Mouse (Mus musculus): ENCODE data around the gene Psmb9. TPM values are rescaled to one million over a fixed set of nuclear protein-coding genes. Genes with fewer than 3 reads are reported as not detected.
"Not testable (repeated sequence)": the region's sequence is repeated elsewhere in the genome, so short reads cannot be mapped to it uniquely, and the experiment has no call there.

Psmb9 gene
- total RNA-seq (2021) (10 to 100 TPM; 12.1 to 20.6 TPM), polyA plus RNA-seq (2012; rRNA removed) (45.1 and 54.8 TPM in 2 replicates)
- long read RNA-seq, transcript Psmb9-204 (6 exons, 1,352 nt) = major isoform, 17 of 23 reads
- long read RNA-seq, partial matches to known transcripts = 2 of 23 reads
- long read RNA-seq, other reads (novel, unspliced or antisense) = 3 of 23 reads

DNA sequence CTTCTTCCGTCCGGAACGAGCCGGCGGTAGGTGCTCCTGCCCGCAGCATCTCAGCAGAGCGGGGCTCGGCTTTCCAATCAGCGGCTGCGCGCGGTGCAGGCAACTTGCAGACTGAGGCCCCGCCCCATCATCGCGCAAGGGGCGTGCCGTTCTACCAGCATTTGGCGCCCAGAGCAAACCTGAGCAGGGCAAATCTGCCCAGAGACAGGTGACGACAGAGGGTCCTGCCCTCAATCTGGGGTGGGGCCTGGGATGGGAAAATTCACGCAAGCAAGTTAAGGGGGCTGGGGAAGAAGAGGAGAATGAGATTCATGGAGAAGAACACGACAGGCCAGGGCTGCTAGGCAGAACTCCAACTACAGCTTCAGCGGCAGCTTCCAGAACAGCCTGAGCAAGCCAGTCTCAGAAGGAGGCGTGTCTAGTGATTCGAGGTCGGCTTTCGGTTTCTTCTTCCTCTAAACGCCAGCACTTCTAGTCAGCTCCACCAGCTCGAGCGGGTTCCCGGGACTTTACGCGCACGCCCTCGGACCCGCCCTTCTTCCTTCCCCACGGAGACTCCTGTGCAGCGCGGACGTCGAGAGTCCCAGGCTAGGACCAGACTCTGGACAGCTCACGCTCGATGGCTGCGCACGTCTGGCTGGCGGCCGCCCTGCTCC is at the start of gene Psmb9, which contains the start of gene Tap1:
TSS of gene Psmb9 (minus strand) at position 504 of the 656 bp plus-strand sequence.
TSS of gene Tap1 (plus strand) at position 293 of the 656 bp plus-strand sequence.
- DNase-seq = peak; percentile 98

DNA sequence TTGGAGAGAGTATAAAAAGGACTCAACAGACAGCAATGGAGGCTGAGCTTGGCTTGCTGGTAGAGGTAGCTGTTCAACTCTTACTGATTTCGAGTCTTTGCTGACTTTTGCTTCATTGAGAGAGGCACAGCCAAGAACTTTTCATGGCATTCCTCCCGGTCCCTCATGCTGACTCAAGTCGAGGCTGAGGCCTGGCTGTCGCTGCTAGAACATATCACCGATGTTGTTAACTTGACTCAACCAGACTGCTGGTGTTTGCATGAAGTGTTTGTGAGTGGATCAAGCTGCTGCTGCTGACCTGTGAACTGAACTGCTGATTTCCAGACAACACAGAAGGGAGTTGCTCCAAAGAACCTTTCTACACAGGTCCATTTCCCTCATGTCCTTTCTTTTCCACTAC is 49.1 kb upstream of the Psmb9 start:
- no peak for DNase-seq

DNA sequence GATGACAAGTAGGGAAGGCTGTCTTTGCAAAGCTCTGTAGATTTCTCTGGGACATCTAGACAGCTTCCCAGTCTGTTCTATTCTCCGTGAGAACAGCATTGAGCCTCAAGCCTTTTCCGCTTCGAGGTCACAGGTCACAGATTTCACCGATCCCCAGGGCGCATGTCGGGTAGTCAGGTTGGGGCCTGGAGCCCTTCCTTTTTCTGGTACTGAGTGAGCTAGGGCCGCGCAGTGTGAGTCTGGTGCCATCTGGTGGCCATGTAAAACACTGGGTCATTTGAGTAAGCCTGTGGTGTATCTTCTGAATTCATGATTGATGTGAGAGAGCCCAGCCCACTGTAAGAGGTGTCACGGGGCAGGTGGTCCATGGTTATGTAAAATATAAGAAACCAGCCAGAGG is 47.4 kb upstream of the Psmb9 start:
- DNase-seq = peak; percentile 76

DNA sequence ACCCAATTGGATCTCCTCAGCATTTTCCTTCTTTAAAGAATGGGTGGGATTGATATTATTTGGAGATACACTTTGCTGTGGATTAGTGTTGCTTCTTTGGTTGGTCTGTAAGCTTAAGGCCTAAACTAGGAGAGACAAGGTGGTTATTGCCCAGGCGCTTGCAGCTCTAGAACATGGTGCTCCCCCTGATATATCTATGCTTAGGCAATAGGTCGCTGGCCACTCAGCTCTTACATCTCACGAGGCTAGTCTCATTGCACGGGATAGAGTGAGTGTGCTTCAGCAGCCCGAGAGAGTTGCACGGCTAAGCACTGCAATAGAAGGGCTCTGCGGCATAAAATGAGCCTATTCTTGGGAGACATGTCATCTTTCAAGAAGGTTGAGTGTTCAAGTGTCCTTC is 44.5 kb upstream of the Psmb9 start:
- not testable (repeated sequence) for DNase-seq

DNA sequence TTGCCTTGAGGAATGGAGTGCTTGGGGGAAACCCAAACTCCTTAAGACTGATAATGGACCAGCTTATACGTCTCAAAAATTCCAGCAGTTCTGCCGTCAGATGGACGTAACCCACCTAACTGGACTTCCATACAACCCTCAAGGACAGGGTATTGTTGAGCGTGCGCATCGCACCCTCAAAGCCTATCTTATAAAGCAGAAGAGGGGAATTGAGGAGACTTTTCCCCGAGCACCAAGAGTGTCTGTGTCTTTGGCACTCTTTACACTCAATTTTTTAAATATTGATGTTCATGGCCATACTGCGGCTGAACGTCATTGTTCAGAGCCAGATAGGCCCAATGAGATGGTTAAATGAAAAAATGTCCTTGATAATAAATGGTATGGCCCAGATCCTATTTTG is 43.4 kb upstream of the Psmb9 start:
- not testable (repeated sequence) for DNase-seq

DNA sequence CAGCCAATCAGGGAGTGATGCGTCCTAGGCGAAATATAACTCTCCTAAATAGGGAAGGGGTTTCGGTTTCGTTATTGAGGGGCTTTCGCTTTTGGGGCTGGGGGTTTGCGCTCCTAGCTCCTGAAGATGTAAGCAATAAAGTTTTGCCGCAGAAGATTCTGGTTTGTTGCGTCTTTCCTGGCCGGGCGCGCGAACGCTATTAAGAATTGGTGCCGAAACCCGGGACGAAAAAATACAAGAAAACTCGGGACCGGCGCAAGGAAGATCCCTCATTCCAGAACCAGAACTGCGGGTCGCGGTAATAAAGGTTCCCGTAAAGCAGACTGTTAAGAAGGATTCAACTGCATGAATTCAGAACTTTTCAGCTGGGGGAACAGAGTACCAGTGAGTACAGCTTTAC is 38.3 kb upstream of the Psmb9 start:
- not testable (repeated sequence) for DNase-seq

DNA sequence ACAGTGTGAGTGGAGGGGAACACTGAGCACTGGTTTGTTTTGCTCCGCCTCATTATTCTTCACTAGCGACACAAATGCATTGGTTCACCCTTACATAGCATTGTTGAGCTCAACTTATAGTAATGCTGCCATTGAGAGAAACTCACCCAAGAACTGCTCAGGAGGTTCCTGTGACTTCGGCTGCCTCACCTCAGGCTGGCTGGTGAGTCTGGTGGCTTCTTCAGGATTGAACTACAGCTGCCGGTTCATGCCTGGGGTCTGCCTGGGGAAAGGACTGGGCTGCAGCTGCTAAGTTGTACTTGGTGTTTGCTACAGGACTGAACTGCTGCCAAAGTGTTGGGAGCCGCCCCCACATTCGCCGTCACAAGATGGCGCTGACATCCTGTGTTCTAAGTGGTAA is 37.9 kb upstream of the Psmb9 start:
- no peak for DNase-seq

DNA sequence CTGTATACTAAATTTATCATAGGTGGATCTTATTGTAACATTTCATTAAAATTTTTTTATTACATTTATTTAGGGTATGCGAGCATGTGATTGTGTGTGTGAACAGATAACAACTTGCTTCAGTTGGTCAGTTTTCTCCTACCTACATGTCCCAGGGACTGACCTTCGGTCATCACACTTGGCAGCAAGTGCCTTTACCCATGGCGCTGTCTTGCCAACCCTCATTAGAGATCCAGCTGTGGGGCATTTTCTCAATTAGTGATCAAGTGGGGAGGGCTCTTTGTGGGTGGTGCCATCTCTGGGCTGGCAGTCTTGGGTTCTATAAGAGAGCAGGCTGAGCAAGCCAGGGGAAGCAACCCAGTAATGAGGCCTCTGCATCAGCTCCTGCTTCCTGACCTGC is 37.3 kb upstream of the Psmb9 start:
- no peak for DNase-seq

DNA sequence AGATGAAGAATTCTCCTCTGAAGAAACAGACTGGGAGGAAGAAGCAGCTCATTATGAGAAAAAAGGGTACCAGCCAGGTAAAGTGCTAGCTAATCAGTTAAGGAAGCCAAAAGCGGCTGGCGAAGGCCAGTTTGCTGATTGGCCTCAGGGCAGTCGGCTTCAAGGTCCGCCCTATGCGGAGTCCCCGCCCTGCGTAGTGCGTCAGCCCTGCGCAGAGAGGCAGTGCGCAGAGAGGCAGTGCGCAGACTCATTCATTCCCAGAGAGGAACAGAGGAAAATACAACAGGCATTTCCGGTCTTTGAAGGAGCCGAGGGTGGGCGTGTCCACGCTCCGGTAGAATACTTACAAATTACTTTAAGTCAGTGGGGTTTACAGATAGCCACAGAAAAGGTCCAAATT is 32.8 kb upstream of the Psmb9 start:
- DNase-seq = not testable (repeated sequence)

DNA sequence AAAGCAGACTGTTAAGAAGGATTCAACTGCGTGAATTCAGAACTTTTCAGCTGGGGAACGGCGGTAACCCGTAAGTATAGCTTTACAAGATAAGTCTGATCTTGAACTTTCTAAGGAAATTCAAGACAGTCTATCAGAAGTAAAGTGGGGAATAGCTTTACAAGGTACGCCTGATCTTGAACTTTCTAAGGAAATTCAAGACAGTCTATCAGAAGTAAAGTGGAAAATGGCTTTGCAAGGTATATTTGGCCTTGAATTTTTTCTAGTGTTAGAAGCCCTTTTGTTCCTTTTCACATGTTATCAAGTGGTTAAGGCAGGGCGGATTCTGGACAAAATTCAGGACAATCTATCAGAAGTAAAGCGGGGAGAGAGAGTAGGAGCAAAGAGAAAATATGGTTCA is 32.2 kb upstream of the Psmb9 start:
- not testable (repeated sequence) for DNase-seq

DNA sequence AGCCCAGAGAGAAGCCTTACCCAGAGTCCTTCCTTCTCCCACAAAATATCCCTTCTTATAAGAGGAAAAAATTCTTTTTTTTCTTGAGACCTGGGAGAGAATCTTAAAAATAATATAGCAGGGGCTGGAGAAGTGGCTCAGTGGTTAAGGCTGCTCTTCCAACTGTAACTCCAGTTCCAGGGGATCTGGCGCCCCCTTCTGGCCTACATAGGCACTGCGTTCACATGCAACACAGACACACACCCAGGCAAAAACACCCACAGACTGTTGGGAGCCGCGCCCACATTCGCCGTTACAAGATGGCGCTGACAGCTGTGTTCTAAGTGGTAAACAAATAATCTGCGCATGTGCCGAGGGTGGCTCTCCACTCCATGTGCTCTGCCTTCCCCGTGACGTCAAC is 31.5 kb upstream of the Psmb9 start:
- peak; percentile 44 for DNase-seq

DNA sequence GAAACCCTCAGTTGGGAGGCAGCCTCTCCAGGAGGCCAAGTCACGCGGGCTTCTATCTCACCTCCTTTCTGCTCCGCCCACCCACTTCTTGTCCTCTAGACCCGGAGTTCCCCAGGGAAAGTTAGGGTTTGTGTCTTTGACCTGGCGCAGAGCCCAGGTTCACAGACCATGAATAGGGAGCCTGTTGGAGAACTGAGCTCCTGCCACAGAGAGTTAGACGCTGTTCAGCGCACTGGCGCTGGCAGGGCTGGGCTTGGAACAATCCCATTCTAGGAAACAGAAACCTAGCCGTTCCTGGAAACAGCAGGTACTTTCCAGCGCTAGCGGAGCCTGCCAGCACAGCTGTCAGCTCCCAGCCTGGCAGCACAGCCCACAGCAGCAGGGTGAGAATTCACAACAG is 31.1 kb upstream of the Psmb9 start:
- DNase-seq = peak; percentile 78

DNA sequence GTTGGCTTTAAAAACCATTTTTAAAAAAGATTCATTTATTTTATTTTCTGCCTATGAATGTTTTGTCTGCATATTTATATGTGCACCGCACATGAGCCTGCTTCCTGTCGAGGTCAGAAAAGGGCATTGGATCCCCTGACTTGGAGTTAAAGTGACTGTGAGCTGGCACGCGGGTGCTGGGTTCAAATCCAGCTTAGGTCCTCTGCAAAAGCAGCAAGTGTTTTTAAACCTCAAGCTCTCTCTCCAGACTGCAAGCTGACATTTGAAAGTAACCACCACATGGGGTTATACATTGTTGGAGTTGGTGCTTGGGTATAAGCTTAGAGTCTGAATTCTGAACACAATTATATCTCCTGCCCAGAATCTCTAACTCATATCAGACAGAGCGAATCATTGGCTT is 30.4 kb upstream of the Psmb9 start:
- DNase-seq = no peak

DNA sequence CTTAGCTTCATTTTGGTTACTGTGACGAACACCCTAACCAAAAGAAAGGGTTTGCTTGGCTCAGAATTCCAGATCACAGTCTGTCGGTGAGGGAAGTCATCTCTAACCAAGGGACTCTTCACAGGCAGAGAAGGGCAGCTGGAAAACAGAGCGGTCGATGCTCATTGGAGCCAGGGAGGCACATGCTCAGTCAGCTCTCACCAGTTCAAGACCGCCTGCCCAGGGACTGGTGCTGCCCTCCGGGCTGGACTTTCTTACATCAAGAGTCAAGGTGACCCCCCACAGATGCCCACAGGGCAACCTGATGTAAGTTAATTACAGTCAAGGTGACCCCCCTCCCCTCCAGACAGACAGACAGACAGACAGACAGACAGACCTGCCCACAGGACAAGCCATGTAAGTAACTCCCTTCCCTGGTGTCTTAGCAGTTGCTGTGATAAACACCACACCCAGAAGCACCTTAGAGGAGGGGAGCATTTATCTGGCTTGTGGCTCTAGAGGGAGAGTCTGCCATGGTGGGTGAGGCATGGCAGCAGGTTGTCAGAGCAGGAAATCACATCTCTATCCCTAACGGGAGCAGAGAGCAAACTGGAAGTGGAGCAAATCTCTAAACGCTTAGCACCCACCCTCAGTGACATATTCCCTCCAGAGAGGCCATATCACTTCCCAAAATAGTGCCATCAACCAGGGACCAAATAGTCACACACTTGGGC is 29.8 kb upstream of the Psmb9 start:
- no peak for DNase-seq

DNA sequence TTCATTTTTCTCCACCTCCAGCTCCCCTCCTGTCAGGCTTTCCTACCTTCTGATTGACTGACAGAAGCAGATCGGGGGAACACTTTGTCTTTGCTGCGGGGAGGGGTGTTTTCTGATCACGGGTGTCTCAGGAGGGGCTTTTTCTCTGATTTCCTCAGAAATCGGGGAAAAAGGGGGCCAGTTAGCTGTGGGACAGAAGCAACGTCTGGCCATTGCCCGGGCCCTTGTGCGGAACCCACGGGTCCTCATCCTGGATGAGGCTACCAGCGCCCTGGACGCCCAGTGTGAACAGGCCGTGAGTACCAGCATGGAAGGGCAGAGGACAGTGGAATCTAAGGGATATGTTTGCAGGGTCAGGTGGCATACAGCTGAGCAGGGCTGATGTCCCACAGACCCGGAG is 27.6 kb upstream of the Psmb9 start:
- DNase-seq = no peak

DNA sequence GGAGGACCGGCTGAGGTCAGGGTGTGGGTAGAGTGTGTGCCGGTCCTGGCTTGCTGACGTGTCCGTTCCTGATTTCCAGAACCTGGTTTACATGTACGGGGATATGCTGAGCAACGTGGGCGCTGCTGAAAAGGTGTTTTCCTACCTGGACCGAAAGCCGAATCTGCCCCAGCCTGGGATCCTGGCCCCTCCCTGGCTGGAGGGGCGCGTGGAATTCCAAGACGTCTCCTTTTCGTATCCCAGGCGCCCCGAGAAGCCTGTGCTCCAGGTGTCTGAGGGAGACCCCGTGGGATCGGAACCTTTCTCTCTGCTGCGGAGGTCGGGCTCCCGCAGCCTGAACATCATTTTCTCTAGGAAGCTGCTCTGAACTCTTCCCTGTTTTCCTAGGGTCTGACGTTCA is 26.4 kb upstream of the Psmb9 start:
- no peak for DNase-seq

DNA sequence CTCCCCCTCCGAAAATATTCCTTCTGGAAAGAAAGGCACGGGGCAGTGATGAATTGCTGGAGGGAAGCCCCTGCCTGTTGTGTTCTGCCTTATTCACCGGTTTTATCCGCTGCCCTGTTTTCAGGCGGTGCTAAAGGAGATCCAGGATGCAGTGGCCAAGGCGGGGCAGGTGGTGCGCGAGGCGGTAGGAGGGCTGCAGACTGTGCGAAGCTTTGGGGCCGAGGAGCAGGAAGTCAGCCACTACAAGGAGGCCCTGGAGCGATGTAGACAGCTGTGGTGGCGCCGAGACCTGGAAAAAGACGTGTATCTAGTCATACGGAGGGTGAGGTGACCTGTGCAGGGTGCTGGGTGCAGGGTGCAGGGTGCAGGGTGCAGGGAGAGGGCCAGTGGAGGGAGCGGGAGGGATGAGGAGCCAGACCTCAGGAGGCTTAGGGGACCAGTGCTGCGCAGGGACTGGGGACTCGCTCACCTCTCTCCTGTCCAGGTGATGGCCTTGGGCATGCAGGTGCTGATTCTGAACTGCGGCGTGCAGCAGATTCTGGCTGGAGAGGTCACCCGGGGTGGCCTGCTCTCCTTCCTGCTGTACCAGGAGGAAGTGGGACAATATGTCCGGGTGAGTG is 24.3 kb upstream of the Psmb9 start:
- DNase-seq = no peak

DNA sequence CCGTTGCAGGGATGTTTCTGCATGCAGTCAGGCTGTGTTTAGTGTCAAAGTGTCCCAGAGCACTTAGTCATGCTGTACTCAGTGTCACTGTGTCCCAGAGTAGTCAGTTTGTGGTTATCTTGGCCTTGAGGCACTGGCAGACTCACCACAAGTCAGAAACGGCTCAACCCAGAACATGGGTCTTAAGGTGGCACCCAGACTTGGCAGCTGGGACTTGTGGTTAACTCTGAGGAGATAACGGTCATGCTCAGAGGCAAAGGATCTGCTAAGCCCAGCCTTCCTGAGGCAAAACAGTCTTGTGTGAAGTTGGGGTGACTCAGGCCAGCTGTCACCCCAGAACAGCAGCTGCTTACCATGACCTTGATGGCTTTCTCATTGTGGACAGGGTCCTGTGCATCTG is 23.0 kb upstream of the Psmb9 start:
- DNase-seq = peak; percentile 81

DNA sequence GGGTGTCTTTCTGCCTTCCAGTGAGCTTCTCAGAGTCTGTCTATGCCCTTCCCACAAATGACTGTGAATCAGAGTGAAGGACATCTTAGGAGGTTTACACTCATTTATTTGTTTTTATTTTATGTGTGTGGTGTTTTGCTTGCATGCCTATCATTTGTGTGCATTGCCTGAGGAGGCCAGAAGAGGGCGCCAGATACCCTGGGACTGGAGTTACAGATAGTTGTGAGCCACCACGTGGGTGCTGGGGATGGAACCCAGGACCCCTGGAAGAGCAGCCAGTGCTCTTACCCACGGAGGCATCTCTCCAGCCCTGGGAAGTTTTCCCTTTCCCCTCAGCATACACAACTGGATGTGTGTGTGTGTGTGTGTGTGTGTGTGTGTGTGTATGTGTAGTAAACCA is 22.1 kb upstream of the Psmb9 start:
- no peak for DNase-seq

DNA sequence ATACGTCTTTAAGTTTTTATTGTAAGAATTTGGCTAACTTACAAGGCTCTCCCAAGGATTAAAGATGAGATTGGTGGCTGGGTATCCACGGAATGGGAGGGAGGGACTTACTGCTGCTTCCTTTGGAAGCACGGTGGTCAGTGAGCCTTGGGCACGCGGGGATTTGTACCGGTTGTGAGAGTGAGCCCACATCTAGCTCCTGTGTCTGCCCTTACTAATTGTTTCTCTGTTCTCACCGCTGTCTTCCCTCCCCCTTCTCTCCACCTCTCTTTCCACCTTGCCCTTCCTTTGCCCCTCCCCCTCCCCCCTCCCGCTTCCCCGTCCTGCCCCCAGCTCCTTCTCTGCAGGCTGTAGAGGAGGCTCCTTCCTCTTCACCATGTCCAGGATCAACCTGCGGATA is 20.9 kb upstream of the Psmb9 start:
- DNase-seq = no peak

DNA sequence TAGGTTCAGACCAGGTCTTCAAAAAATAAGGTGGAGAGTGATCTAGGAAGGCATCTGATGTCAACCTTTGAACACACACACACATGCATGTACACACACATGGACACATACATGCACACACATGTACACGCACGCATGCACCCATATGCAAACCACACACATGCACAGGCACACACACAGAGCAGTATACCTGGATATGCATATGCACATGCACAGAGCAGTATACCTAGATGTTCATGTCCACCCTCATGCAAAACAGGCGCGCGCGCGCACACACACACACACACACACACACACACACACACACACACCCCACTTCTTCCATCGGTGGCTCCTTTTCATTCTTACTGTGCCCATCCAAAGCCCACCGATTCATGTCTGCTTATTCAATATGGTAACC is 20.3 kb upstream of the Psmb9 start:
- DNase-seq = no peak

DNA sequence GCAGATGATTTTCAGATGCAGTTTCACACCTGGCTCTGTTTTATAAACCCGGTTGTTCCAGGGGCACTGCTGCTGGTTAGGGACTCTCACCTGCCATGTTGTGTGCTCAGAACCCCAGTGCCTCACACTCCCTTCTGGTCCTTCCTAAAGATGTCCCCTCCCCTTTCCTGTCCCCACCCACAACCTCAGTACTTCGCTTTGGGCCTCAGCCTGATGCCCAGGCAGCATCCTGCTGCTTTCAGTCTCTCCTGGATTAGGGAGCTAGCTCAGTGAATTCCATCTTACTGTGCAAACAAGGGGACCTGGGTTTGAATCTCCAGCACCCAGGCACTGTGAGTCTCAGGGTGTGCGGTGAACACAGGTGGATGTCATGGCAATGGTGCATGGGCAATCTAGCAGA is 19.9 kb upstream of the Psmb9 start:
- no peak for DNase-seq

DNA sequence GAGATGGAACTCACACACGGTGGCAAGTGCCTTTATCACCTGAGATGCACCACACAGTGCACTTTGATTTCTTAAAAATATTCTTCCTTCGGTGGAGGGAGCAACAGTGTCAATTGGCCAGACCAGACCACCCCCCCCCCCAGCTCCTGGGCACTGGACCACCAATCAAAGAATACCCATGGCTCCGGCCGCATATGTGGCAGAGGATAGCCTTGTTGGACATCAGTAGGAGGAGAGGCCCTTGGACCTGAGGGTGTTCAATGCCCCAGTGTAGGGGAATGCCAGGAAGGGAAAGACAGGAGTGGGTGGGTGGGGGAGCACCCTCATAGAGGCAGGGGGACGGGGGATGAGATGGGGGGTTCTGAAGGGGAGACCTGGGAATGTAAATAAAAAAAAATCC is 19.2 kb upstream of the Psmb9 start:
- no peak for DNase-seq
